Mouse (Mus musculus): ENCODE measurements around the gene Jmjd1c.

GRCm38 (mm10) chr10:67090611-67091010, 5.3 kb upstream of the Jmjd1c start:
- TF ChIP-seq POLR2A (IDR thresholded peaks at IDR 0.05; ENCODE audit: low read depth, low read length) (no peak), CTCF (IDR thresholded peaks at IDR 0.05; ENCODE audit: extremely low read depth, insufficient read length, insufficient replicate concordance, low read depth, low read length) (no peak)

Data from small intestine, adult 2 months (tissue).